Mouse (Mus musculus) G1E-ER4 (cell line): Measurements from ENCODE around the gene Gclm. TPM values are rescaled to one million over a fixed set of nuclear protein-coding genes. Genes with fewer than 3 reads are reported as not detected.

Source experiments
- GATA1 ChIP-seq: IDR thresholded peaks from one replicate; pipeline ENCODE4 v1.8.0; 2012; ENCODE audit warnings: low read length, inconsistent platforms
- polyA plus RNA-seq: library from polyadenylated mRNA; stranded (reverse); fragments of >175 nt; gene quantifications from 2 replicates; pipeline ENCODE4 v1.2.3, GENCODE M21; 2012

Gclm gene
- polyA plus RNA-seq, 1 experiment: 993 TPM

GRCm38 (mm10) chr3:122307894-122308671, 62.7 kb downstream of the Gclm start:
- TF ChIP-seq GATA1: no peak

- TF ChIP-seq GATA1: no peak
Observed at GRCm38 (mm10) chr3:122308981-122309380, 63.6 kb downstream of the Gclm start.

DNA sequence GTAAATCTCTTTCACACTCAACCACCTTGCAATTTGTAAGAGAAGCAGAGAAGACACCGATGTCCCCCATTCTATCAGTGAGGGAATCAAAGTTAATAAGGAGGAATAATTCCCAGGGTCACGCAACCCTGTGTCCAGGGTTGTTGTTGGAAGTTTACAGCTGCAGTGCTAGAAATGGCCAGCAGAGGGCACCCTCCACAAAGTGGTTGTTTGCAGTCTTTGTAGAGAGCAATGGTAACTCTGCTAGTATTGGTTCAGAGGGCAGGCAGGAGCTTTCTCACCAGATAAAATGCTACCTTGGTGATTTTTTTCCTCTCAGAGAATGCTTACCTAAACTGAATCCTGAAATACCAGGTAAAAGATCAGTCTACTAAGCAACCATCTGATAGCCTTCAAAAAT, 66.7 kb downstream of the Gclm start:
- no peak for TF ChIP-seq GATA1

DNA sequence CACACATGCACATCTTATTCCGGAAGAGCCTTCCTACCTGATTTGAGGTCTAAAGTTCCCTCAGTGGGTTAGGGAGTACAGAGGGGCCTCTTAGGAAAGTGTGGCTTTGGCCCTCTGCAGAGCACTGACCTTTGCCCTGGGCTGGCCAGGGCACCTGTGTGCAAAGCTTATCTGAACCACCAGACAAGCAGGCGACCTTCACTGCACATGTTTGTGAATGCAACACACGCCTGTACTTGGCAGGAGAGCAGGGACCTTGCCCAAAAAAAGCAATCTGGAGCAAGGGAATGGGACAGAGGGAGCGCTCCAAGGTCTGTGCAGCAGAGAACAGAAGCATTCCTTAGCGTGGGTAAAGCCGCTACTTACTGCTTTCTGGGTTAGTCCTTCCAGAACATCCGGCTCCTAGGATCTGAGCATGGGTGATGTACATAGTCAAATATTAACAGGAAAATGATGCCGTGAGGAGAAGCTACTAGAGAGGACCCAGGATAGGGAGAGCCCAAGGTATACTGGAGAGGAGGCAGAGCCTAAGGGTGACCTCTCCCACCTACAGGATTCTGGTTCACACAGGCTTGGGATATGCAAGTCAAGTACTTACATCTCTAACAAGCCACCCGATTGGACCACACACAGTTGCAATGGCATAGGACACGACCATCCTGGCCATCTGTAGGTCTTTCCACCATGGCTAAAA, 67.7 kb downstream of the Gclm start:
- TF ChIP-seq GATA1: no peak

- TF ChIP-seq GATA1: no peak
Observed at GRCm38 (mm10) chr3:122313936-122314335, 68.6 kb downstream of the Gclm start.

- TF ChIP-seq GATA1: no peak
Observed at GRCm38 (mm10) chr3:122316621-122317020, 71.3 kb downstream of the Gclm start.

GRCm38 (mm10) chr3:122317339-122317738, 72.0 kb downstream of the Gclm start:
- TF ChIP-seq GATA1: no peak

Other genes starting within 250 kb of the Gclm start
- gene Abca4, start 201.1 kb upstream of the Gclm start, polyA plus RNA-seq: 0.01 and 0.03 TPM in 2 replicates
- 9.3 and 10.1 TPM in 2 replicates for gene Dnttip2, start 28.8 kb downstream of the Gclm start, polyA plus RNA-seq
- not detected in 2 replicates for gene Bcar3, start 48.6 kb downstream of the Gclm start, polyA plus RNA-seq